Mouse (Mus musculus) MEL (cell line): ENCODE data around the gene Ascc3.

Experiments used
- CHD1 ChIP-seq: IDR thresholded peaks from 2 replicates; pipeline ENCODE4 v1.6.1; 2012; ENCODE audit warnings: low read depth, mild to moderate bottlenecking, inconsistent platforms, low read length, improper control_type of control experiment
- CTCF ChIP-seq, 3 experiments: IDR thresholded peaks in 2 of 3; conservative IDR thresholded peaks in 1 of 3; 2 replicates each; pipeline ENCODE4 v1.5.1; 2011 to 2012; ENCODE audit warnings: low read length in 3 of 3, low read depth in 2 of 3, mild to moderate bottlenecking in 2 of 3, improper control_type of control experiment in 1 of 3, inconsistent platforms in 1 of 3, mixed read lengths in 1 of 3, moderate library complexity in 1 of 3; ENCODE audit not compliant: control insufficient read depth in 1 of 3, insufficient read depth in 1 of 3, poor library complexity in 1 of 3, severe bottlenecking in 1 of 3
- E2F4 ChIP-seq: IDR thresholded peaks from 2 replicates; pipeline ENCODE4 v1.6.1; 2011; ENCODE audit warnings: low read depth, low read length, improper control_type of control experiment, borderline replicate concordance
- GABPA ChIP-seq: IDR thresholded peaks from 2 replicates; pipeline ENCODE4 v1.6.1; 2012; ENCODE audit warnings: low read depth, mild to moderate bottlenecking, inconsistent platforms, low read length, improper control_type of control experiment, moderate library complexity
- GATA1 ChIP-seq: IDR thresholded peaks from 2 replicates; pipeline ENCODE4 v1.6.1; 2011; ENCODE audit warnings: low read depth, low read length, improper control_type of control experiment
- MXI1 ChIP-seq: IDR thresholded peaks from 2 replicates; pipeline ENCODE4 v1.6.1; 2011; ENCODE audit warnings: mild to moderate bottlenecking, low read depth, low read length, improper control_type of control experiment
- NELFE ChIP-seq: IDR thresholded peaks from 2 replicates; pipeline ENCODE4 v1.6.1; 2011; ENCODE audit warnings: low read depth, low read length, improper control_type of control experiment
- POLR2A ChIP-seq, 2 experiments: IDR thresholded peaks; 2 replicates each; pipeline ENCODE4 v1.6.1; 2011 to 2012; ENCODE audit warnings: low read length in 2 of 2, mild to moderate bottlenecking in 2 of 2, control low read depth in 1 of 2, improper control_type of control experiment in 1 of 2, low read depth in 1 of 2, moderate library complexity in 1 of 2; ENCODE audit not compliant: control insufficient read depth in 1 of 2, insufficient read depth in 1 of 2, poor library complexity in 1 of 2
- POLR2AphosphoS2 ChIP-seq: IDR thresholded peaks from 2 replicates; pipeline ENCODE4 v1.6.1; 2011; ENCODE audit warnings: low read length, improper control_type of control experiment
- POLR2AphosphoS5 ChIP-seq: IDR thresholded peaks from 2 replicates; pipeline ENCODE4 v1.6.1; 2012; ENCODE audit warnings: low read depth, borderline replicate concordance, mild to moderate bottlenecking, inconsistent platforms, low read length, moderate library complexity, mixed read lengths
- TCF12 ChIP-seq: IDR thresholded peaks from 2 replicates; pipeline ENCODE4 v1.6.1; 2014; ENCODE audit warnings: low read depth, mild to moderate bottlenecking, inconsistent platforms, low read length, improper control_type of control experiment, moderate library complexity
- USF1 ChIP-seq: IDR thresholded peaks from 2 replicates; pipeline ENCODE4 v1.6.1; 2014; ENCODE audit warnings: low read depth, mild to moderate bottlenecking, inconsistent platforms, low read length, improper control_type of control experiment, moderate library complexity

- TF ChIP-seq CHD1, result no peak
- no peak for TF ChIP-seq CTCF (IDR thresholded peaks at IDR 0.05 in 2 of 3, conservative IDR thresholded peaks at IDR 0.05 in 1 of 3; ENCODE audit: control insufficient read depth in 1 of 3, insufficient read depth in 1 of 3, low read depth in 2 of 3, low read length in 3 of 3, poor library complexity in 1 of 3, severe bottlenecking in 1 of 3)
- no peak for TF ChIP-seq GATA1
- TF ChIP-seq MXI1, result no peak
- TF ChIP-seq NELFE, result no peak
- TF ChIP-seq TCF12, result no peak
- no peak for TF ChIP-seq POLR2A (IDR thresholded peaks at IDR 0.05; ENCODE audit: control insufficient read depth in 1 of 2, insufficient read depth in 1 of 2, low read depth in 1 of 2, low read length in 2 of 2, poor library complexity in 1 of 2)
- no peak for TF ChIP-seq USF1
- no peak for TF ChIP-seq POLR2AphosphoS5
- TF ChIP-seq E2F4, result no peak
- no peak for TF ChIP-seq POLR2AphosphoS2
- no peak for TF ChIP-seq GABPA
These were observed 301.9 kb downstream of the Ascc3 start, which contains the start of gene Sim1 for GRCm38 (mm10) chr10:50894170-50894991.
